Mouse (Mus musculus) layer of hippocampus, adult 2 months (tissue): Measurements from ENCODE around the gene Aspn. TPM values are rescaled to one million over a fixed set of nuclear protein-coding genes. Genes with fewer than 3 reads are reported as not detected.

ENCODE experiments used
- DNase-seq, 2 experiments: peaks; one replicate each; pipeline ENCODE4 v3.0.0; 2022; ENCODE audit warnings: low spot score in 2 of 2
- H3K27ac ChIP-seq: fragments of 200-600 bp; 2 replicates; pipeline ENCODE4 v1.8.1; 2022
- H3K4me3 ChIP-seq: fragments of 200-600 bp; 2 replicates; pipeline ENCODE4 v1.8.1; 2022; ENCODE audit warnings: mild to moderate bottlenecking
- CTCF ChIP-seq: fragments of 200-600 bp; conservative IDR thresholded peaks from 2 replicates; pipeline ENCODE4 v1.8.1; 2022; ENCODE audit warnings: antibody characterized with exemption, mild to moderate bottlenecking, moderate library complexity
- long read RNA-seq, 2 experiments: library from polyadenylated mRNA; stranded (forward); transcript quantifications; one replicate each; pipeline ENCODE4 v2.0.0; 2021; ENCODE audit warnings: borderline mapping rate in 2 of 2
- total RNA-seq, 2 experiments: library from RNA; stranded (reverse); gene quantifications; 2 replicates each; pipeline ENCODE4 v1.2.3; 2021

Aspn gene
- total RNA-seq = 1 to 10 TPM in 1 of 2 experiments, under 1 TPM in 1; 0.83 to 1.2 TPM
- long read RNA-seq, experiment 1, partial matches to known transcripts = 0 of 4 reads
- long read RNA-seq, experiment 1, other reads (novel, unspliced or antisense) = 0 of 4 reads
- long read RNA-seq, experiment 2, partial matches to known transcripts = 0 of 2 reads
- long read RNA-seq, experiment 2, other reads (novel, unspliced or antisense) = 0 of 2 reads

GRCm38 (mm10) chr13:49544279-49544678 is at the start of gene Aspn:
Gene Aspn (plus strand): TSS chr13:49544443.
- no peak for DNase-seq
- no peak for TF ChIP-seq CTCF

GRCm38 (mm10) chr13:49504510-49504909 is 39.7 kb upstream of the Aspn start, which contains the start of gene Ecm2:
Gene Ecm2 (plus strand): TSS chr13:49504810.
- H3K4me3 ChIP-seq = peak within 1 kb of the TSS; percentile 48
- H3K27ac ChIP-seq = peak within 1 kb of the TSS; percentile 91
- no peak for DNase-seq
- TF ChIP-seq CTCF = no peak

More at GRCm38 (mm10) chr13:49544279-49544678, at the start of gene Aspn:
- Histone ChIP-seq H3K4me3 (no peak within 1 kb of the TSS), H3K27ac (no peak within 1 kb of the TSS)

GRCm38 (mm10) chr13:49505776-49506175 is 38.5 kb upstream of the Aspn start:
- Histone ChIP-seq H3K27ac (peak overlapping the region; percentile 91), H3K4me3 (peak overlapping the region; percentile 48)
- no peak for DNase-seq
- TF ChIP-seq CTCF = no peak

- H3K27ac ChIP-seq = peak overlapping the region; percentile 91
- DNase-seq = no peak
- TF ChIP-seq CTCF = no peak
- no peak overlapping the region for H3K4me3 ChIP-seq
Observed at GRCm38 (mm10) chr13:49507176-49507575, 37.1 kb upstream of the Aspn start.

- no peak overlapping the region for H3K4me3 ChIP-seq
- no peak overlapping the region for H3K27ac ChIP-seq
- no peak for DNase-seq
- TF ChIP-seq CTCF = no peak
Observed at GRCm38 (mm10) chr13:49518761-49519160, 25.5 kb upstream of the Aspn start.

- TF ChIP-seq CTCF = no peak
- no peak for DNase-seq
- Histone ChIP-seq H3K27ac (0 out of 2 replicates have a peak overlapping the region, but pooled peaks have one; percentile 0), H3K4me3 (no peak overlapping the region)
Observed at GRCm38 (mm10) chr13:49526235-49526634, 18.0 kb upstream of the Aspn start.

GRCm38 (mm10) chr13:49530636-49531035 is 13.6 kb upstream of the Aspn start:
- DNase-seq = no peak
- Histone ChIP-seq H3K27ac (no peak overlapping the region), H3K4me3 (no peak overlapping the region)
- peak; percentile 43 for TF ChIP-seq CTCF

- DNase-seq = no peak
- Histone ChIP-seq H3K4me3 (no peak overlapping the region), H3K27ac (no peak overlapping the region)
- TF ChIP-seq CTCF = no peak
Observed at GRCm38 (mm10) chr13:49536946-49537345, 7.3 kb upstream of the Aspn start.

- Histone ChIP-seq H3K27ac (no peak overlapping the region), H3K4me3 (no peak overlapping the region)
- no peak for DNase-seq
- no peak for TF ChIP-seq CTCF
Observed at GRCm38 (mm10) chr13:49538693-49539092, 5.5 kb upstream of the Aspn start.

- Histone ChIP-seq H3K4me3 (no peak overlapping the region), H3K27ac (peak overlapping the region; percentile 43; the same call in 1 of the 2 replicates)
- no peak for TF ChIP-seq CTCF
- DNase-seq = no peak
Observed at GRCm38 (mm10) chr13:49545646-49546045, 1.4 kb downstream of the Aspn start.

- no peak for TF ChIP-seq CTCF
- Histone ChIP-seq H3K27ac (no peak overlapping the region), H3K4me3 (no peak overlapping the region)
- no peak for DNase-seq
Observed at GRCm38 (mm10) chr13:49546517-49546916, 2.3 kb downstream of the Aspn start.

- no peak overlapping the region for H3K4me3 ChIP-seq
- H3K27ac ChIP-seq = no peak overlapping the region
- TF ChIP-seq CTCF = no peak
- no peak for DNase-seq
Observed at GRCm38 (mm10) chr13:49547563-49548150, 3.4 kb downstream of the Aspn start.

- DNase-seq = no peak
- Histone ChIP-seq H3K27ac (no peak overlapping the region), H3K4me3 (no peak overlapping the region)
- no peak for TF ChIP-seq CTCF
Observed at GRCm38 (mm10) chr13:49549616-49550015, 5.4 kb downstream of the Aspn start.

GRCm38 (mm10) chr13:49554519-49554918 is 10.3 kb downstream of the Aspn start:
- TF ChIP-seq CTCF = no peak
- Histone ChIP-seq H3K4me3 (no peak overlapping the region), H3K27ac (no peak overlapping the region)
- no peak for DNase-seq
